Mouse (Mus musculus) lung, embryonic 14.5 days (tissue): ENCODE results near the gene Fto. TPM values are rescaled to one million over a fixed set of nuclear protein-coding genes. Genes with fewer than 3 reads are reported as not detected.

Source experiments
- ATAC-seq: fragments of 200-750 bp; cut with Nextera tagmentation; 2 replicates; pipeline ENCODE4 v1.8.0; 2017; ENCODE audit warnings: mild to moderate bottlenecking, moderate TSS enrichment, moderate library complexity; ENCODE audit not compliant: insufficient read depth
- DNase-seq: peaks from one replicate; pipeline ENCODE4 v3.0.0-alpha.2; 2015
- H3K27ac ChIP-seq: fragments of 300-500 bp; sonication (generic); 2 replicates; pipeline ENCODE4 v1.5.1; 2014; ENCODE audit warnings: low read depth, mild to moderate bottlenecking, moderate library complexity
- H3K27me3 ChIP-seq: fragments of 300-500 bp; sonication (generic); 2 replicates; pipeline ENCODE4 v1.6.1; 2014; ENCODE audit warnings: low read length, control low read depth; ENCODE audit not compliant: insufficient read depth
- H3K36me3 ChIP-seq: fragments of 300-500 bp; sonication (generic); 2 replicates; pipeline ENCODE4 v1.6.1; 2014; ENCODE audit warnings: control low read depth; ENCODE audit not compliant: insufficient read depth
- H3K4me1 ChIP-seq: fragments of 300-500 bp; sonication (generic); 2 replicates; pipeline ENCODE4 v1.6.1; 2014; ENCODE audit warnings: antibody characterized with exemption, control low read depth; ENCODE audit not compliant: insufficient read depth
- H3K4me2 ChIP-seq: fragments of 300-500 bp; sonication (generic); 2 replicates; pipeline ENCODE4 v1.6.1; 2014; ENCODE audit warnings: mild to moderate bottlenecking
- H3K4me3 ChIP-seq: fragments of 300-500 bp; sonication (generic); 2 replicates; pipeline ENCODE4 v1.5.1; 2014; ENCODE audit warnings: low read depth, low read length
- H3K9ac ChIP-seq: fragments of 300-500 bp; sonication (generic); 2 replicates; pipeline ENCODE4 v1.6.1; 2014
- H3K9me3 ChIP-seq: fragments of 300-500 bp; sonication (generic); 2 replicates; pipeline ENCODE4 v1.6.1; 2016; ENCODE audit warnings: low read depth, low read length, control low read depth
- CTCF ChIP-seq: IDR thresholded peaks from 2 replicates; pipeline ENCODE4 v1.5.1; 2016; ENCODE audit warnings: antibody characterized with exemption, low read depth
- WGBS: fragments of 180-500 bp; shearing (Covaris S2); extraction: QIAGEN DNeasy Blood & Tissue Kit; methylation state at CpG from one replicate; pipeline ENCODE4 v1.1.7; 2014; 5-methylcytosine and 5-hydroxymethylcytosine counted together
- polyA plus RNA-seq: library from polyadenylated mRNA; unstranded; fragments of >200 nt; fragmentation: Nextera tagmentation; extraction: Ambion mirVana; gene quantifications from 2 replicates; pipeline ENCODE4 v1.2.1, GENCODE M21; 2014

The Fto gene
- polyA plus RNA-seq, 1 experiment from 2014 or later, result 104 TPM

DNA sequence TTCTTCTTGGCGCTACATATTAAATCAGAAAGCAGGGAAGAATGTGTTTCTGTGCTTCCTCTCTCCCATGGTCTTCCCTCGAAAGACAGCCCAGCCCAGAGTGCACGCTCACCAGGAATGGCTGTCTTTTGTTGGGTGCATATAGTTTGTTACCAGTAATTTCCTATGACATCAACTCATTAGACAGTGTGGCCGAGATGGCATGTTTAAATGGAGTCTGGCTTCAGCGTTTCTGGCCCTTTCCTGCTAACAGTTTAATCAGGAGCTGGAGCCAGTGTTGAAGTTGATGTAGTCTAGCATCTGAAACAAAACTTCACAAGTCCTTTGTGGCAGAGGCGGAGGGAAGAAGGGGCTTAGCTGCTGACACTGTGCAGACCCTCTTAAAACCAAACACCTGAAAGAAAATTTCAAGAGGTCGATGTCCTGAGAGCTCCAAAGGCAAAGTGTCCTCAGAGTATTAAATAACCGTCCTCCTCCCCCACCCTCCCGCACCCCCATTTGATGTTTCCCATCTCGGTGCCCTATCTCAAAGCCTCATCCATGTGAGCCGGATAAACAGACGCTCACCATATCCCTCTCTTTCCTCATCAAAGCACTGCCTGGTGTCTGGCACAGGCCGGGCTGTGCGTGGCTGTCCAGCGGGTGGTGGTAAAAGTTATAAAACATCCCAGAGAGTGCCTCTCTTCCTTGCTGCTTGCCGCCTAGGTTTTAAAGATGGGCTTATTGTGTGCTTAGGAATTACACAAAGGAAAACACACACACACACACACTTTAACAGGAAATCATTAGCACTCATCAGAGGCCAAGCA lies 210.9 kb downstream of the Fto start:
- Histone ChIP-seq H3K27ac (no peak overlapping the region), H3K4me1 (peaks cover 16% of the 10 kb centered on the region), H3K4me3 (no peak overlapping the region), H3K4me2 (no peak overlapping the region), H3K36me3 (peaks cover 4% of the 10 kb centered on the region; the same call in 1 of the 2 replicates), H3K9me3 (no peaks in the 10 kb centered on the region), H3K27me3 (no peaks in the 10 kb centered on the region), H3K9ac (no peak overlapping the region)
- DNase-seq (no peak), ATAC-seq (no peak)
- 41% methylated on average over 16 of the region's 16 CpGs for whole genome bisulfite sequencing
- TF ChIP-seq CTCF, result no peak

DNA sequence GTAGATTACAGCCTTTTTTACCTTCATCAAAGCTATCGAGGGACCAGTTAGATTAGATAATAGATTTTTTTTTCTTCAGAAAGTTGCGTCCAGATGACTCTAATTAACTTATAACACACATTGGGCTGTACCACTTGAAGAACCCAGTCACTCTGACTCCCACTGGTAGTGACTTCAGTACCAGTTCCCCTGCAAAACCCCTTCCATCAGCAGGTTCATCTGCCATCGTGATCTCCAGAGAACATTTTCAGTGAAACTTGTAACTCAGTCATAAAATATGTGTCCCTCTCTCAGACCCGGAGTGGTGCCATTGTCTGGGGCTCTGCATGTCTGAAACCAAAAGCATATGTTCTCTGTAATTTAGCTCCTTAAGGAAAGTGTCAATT lies 211.5 kb downstream of the Fto start:
- Histone ChIP-seq H3K27me3 (no peaks in the 10 kb centered on the region), H3K4me1 (peaks cover 21% of the 10 kb centered on the region), H3K4me3 (no peak overlapping the region), H3K9me3 (no peaks in the 10 kb centered on the region), H3K27ac (no peak overlapping the region), H3K36me3 (peaks cover 4% of the 10 kb centered on the region; the same call in 1 of the 2 replicates), H3K4me2 (0 out of 2 replicates have a peak overlapping the region, but pooled peaks have one; percentile 15), H3K9ac (no peak overlapping the region)
- ATAC-seq, result no peak
- no peak for DNase-seq
- TF ChIP-seq CTCF, result no peak
- WGBS, result 30% methylated on average over 4 of the region's 4 CpGs

DNA sequence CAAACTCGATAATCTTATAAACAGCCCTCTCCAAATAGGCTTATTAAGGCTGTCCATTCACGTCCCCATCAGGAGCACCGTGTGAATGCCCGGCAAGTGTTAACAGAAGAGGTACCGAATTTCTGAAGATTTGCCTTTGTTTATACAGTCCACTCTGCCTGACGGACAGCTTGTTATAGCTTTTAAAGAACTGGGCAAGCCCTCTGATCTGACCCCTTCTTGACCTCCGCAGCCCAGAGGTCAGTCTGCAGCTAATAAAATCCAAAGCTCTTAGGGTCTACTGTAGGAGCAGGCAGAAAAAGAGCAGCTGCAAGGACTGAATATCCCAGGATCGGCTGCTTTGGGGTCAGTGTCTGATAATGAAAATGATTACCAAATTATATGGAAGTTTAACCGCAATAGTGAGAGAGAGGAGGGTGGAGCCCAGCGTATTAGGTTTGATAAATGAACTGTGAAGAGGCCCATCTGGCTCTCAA lies 212.1 kb downstream of the Fto start:
- no peak for TF ChIP-seq CTCF
- DNase-seq, result peak; percentile 42
- H3K27ac ChIP-seq, result no peak overlapping the region
- no peak overlapping the region for H3K4me3 ChIP-seq
- H3K9ac ChIP-seq, result no peak overlapping the region
- ATAC-seq, result no peak
- H3K27me3 ChIP-seq, result no peaks in the 10 kb centered on the region
- H3K9me3 ChIP-seq, result no peaks in the 10 kb centered on the region
- WGBS, result 10% methylated on average over 10 of the region's 10 CpGs
- H3K4me2 ChIP-seq, result 0 out of 2 replicates have a peak overlapping the region, but pooled peaks have one; percentile 15
- H3K4me1 ChIP-seq, result peaks cover 21% of the 10 kb centered on the region
- peaks cover 4% of the 10 kb centered on the region; the same call in 1 of the 2 replicates for H3K36me3 ChIP-seq

DNA sequence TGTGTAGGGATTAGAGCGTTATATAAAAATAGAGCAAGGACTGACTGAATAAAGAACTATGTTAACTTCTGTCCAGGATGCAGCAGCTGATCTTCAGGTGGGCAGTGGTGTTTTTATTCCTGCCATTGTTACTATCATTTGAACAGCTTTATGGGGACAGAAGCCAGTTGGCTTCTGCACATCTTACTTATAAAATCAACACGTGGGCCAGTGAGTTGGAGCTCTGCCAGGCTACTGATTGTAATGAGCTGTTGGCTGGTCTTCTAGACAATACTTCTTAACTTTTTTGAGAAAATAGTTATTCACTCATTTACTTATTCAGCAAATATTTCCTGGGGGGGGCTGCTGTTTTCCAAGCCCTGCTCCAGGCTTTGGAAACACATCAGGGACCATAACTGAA lies 215.6 kb downstream of the Fto start:
- DNase-seq (peak; percentile 80), ATAC-seq (no peak)
- Histone ChIP-seq H3K27ac (no peak overlapping the region), H3K9me3 (no peaks in the 10 kb centered on the region), H3K9ac (no peak overlapping the region), H3K27me3 (no peaks in the 10 kb centered on the region), H3K4me2 (no peak overlapping the region), H3K4me3 (no peak overlapping the region), H3K4me1 (peaks cover 29% of the 10 kb centered on the region), H3K36me3 (no peaks in the 10 kb centered on the region)
- WGBS, result 49% methylated on average over 2 of the region's 2 CpGs
- no peak for TF ChIP-seq CTCF

DNA sequence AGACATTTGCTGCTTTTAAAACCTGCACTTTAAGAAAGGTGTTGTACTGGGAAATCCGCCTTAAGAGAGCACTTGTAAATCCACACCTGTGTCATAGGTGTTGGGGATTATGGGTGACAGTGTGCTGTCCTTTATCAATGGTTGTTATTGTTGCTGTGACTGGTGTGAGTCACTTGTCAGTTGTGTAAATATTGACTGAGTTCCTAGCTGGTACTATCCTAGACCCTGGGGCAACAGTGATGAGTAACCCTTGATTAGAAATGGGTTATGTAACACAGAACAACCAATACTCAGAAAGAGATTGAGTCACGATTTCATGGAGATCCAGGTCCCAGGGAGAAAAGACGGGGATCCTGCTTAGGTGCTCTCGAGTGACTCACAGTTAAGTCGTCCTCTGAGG lies 216.4 kb downstream of the Fto start:
- H3K4me3 ChIP-seq, result no peak overlapping the region
- ATAC-seq, result no peak
- no peaks in the 10 kb centered on the region for H3K27me3 ChIP-seq
- no peak overlapping the region for H3K27ac ChIP-seq
- no peaks in the 10 kb centered on the region for H3K36me3 ChIP-seq
- TF ChIP-seq CTCF, result no peak
- peaks cover 28% of the 10 kb centered on the region for H3K4me1 ChIP-seq
- H3K9me3 ChIP-seq, result no peaks in the 10 kb centered on the region
- H3K9ac ChIP-seq, result no peak overlapping the region
- 72% methylated on average over 5 of the region's 5 CpGs for WGBS
- no peak overlapping the region for H3K4me2 ChIP-seq
- no peak for DNase-seq

DNA sequence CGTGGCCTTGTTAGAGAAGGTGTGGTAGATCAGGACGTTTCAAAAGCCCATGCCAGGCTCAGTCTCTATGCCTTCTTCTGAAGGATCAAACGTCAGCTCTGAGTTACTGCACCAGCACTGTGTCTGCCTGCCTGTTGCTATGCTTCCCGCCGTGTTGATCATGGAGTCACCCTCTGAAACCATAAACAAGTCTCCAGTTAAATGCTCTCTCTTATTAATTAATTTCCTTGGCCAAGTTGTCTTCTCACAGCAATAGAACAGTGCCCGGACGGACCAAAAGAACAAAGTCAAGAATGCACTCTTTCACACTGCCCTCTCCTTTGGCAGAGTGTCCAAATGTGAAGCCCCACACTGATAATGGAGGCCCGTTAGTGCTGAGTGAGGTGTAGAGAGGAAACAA lies 217.3 kb downstream of the Fto start:
- 77% methylated on average over 8 of the region's 8 CpGs for WGBS
- H3K4me3 ChIP-seq, result no peak overlapping the region
- no peaks in the 10 kb centered on the region for H3K36me3 ChIP-seq
- no peak for ATAC-seq
- no peak overlapping the region for H3K4me2 ChIP-seq
- no peaks in the 10 kb centered on the region for H3K27me3 ChIP-seq
- TF ChIP-seq CTCF, result no peak
- no peak overlapping the region for H3K9ac ChIP-seq
- no peak overlapping the region for H3K27ac ChIP-seq
- peaks cover 19% of the 10 kb centered on the region for H3K4me1 ChIP-seq
- no peaks in the 10 kb centered on the region for H3K9me3 ChIP-seq
- DNase-seq, result no peak

DNA sequence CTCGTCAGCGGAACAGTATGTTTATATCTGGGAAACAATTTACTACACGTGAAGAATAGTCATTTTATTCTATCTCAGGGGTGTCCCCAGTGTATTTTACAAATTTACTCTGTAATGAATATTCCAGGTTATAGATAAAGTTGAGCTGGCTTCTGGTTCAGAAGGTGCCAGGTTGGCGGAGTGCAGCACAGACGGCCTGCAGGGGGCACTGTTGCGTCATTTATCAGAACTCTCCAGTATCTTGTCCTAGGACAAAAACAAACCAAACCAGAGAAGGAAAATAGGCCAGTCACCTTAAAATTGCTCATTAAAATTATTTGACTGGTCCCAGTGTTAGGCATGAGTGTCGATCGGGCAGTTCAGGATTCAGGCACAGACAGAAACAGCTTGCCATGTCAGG lies 218.6 kb downstream of the Fto start:
- ATAC-seq, result peak; percentile 32; the same call in 1 of the 2 replicates
- WGBS, result 21% methylated on average over 8 of the region's 8 CpGs
- H3K27ac ChIP-seq, result no peak overlapping the region
- no peaks in the 10 kb centered on the region for H3K36me3 ChIP-seq
- H3K4me3 ChIP-seq, result no peak overlapping the region
- no peak overlapping the region for H3K9ac ChIP-seq
- peak; percentile 81 for TF ChIP-seq CTCF
- no peaks in the 10 kb centered on the region for H3K9me3 ChIP-seq
- no peaks in the 10 kb centered on the region for H3K27me3 ChIP-seq
- H3K4me2 ChIP-seq, result no peak overlapping the region
- peak; percentile 87 for DNase-seq
- peaks cover 16% of the 10 kb centered on the region; the same call in 1 of the 2 replicates for H3K4me1 ChIP-seq
